Mouse (Mus musculus) hindbrain, embryonic 16.5 days (tissue): ENCODE results near the gene Hmgb3. TPM values are rescaled to one million over a fixed set of nuclear protein-coding genes. Genes with fewer than 3 reads are reported as not detected.

ENCODE experiments used
- ATAC-seq: fragments of 200-750 bp; cut with Nextera tagmentation; 2 replicates; pipeline ENCODE4 v1.8.0; 2017; ENCODE audit warnings: moderate TSS enrichment, moderate library complexity
- H3K27ac ChIP-seq: fragments of 300-500 bp; sonication (generic); 2 replicates; pipeline ENCODE4 v1.5.1; 2014; ENCODE audit warnings: low read depth, mild to moderate bottlenecking, control low read depth, low read length, moderate library complexity
- H3K27me3 ChIP-seq: fragments of 300-500 bp; sonication (generic); replicated peaks from 2 replicates; pipeline ENCODE4 v1.6.1; 2014; ENCODE audit warnings: low read length; ENCODE audit not compliant: control insufficient read depth, insufficient read depth
- H3K36me3 ChIP-seq: fragments of 300-500 bp; sonication (generic); 2 replicates; pipeline ENCODE4 v1.6.1; 2014; ENCODE audit warnings: mild to moderate bottlenecking, low read length, moderate library complexity, mixed read lengths; ENCODE audit not compliant: control insufficient read depth, insufficient read depth
- H3K4me1 ChIP-seq: fragments of 300-500 bp; sonication (generic); 2 replicates; pipeline ENCODE4 v1.6.1; 2014; ENCODE audit warnings: low read depth, low read length; ENCODE audit not compliant: control insufficient read depth, insufficient read depth
- H3K4me2 ChIP-seq: fragments of 300-500 bp; sonication (generic); 2 replicates; pipeline ENCODE4 v1.6.1; 2014; ENCODE audit warnings: mild to moderate bottlenecking, low read length, control low read depth, moderate library complexity
- H3K4me3 ChIP-seq: fragments of 300-500 bp; sonication (generic); 2 replicates; pipeline ENCODE4 v1.5.1; 2014; ENCODE audit warnings: mild to moderate bottlenecking, low read length, control low read depth, moderate library complexity
- H3K9ac ChIP-seq: fragments of 300-500 bp; sonication (generic); 2 replicates; pipeline ENCODE4 v1.6.1; 2014; ENCODE audit warnings: low read depth, mild to moderate bottlenecking, control low read depth, low read length, moderate library complexity
- H3K9me3 ChIP-seq: fragments of 300-500 bp; sonication (generic); 2 replicates; pipeline ENCODE4 v1.6.1; 2014; ENCODE audit warnings: mild to moderate bottlenecking, low read length, moderate library complexity; ENCODE audit not compliant: control insufficient read depth
- WGBS: fragments of 180-500 bp; shearing (Covaris S2); extraction: QIAGEN DNeasy Blood & Tissue Kit; methylation state at CpG from one replicate; pipeline ENCODE4 v1.1.7; 2014; 5-methylcytosine and 5-hydroxymethylcytosine counted together
- polyA plus RNA-seq: library from polyadenylated mRNA; unstranded; fragments of >200 nt; fragmentation: Nextera tagmentation; extraction: Ambion mirVana; gene quantifications from 2 replicates; pipeline ENCODE4 v1.2.1, GENCODE M21; 2015

The Hmgb3 gene
- polyA plus RNA-seq, 1 experiment from 2014 or later, result 437 TPM

DNA sequence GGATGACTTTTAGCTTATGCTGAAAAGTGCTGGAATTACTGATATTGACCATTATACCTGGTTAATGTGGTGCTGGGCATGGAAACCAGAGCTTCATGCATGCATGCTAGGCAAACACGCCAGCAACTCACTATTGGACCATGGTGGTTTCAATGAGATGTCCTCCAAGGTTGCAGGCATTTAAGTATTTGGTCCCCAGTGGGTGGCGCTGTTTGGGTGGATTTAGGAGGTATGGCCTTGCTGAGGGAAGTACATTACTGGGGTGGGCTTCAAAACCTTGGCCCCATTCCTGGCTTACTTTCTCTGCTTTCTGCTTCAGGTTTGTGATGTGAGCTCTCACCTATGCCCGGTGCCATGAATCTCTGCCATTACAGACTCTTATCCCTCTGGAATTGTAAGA, 23.1 kb upstream of the Hmgb3 start:
- H3K4me3 ChIP-seq, result no peak overlapping the region
- H3K4me1 ChIP-seq, result no peaks in the 10 kb centered on the region; the same call in 1 of the 2 replicates
- H3K4me2 ChIP-seq, result no peak overlapping the region
- no peaks in the 10 kb centered on the region for H3K9me3 ChIP-seq
- no peak for ATAC-seq
- no peaks in the 10 kb centered on the region for H3K36me3 ChIP-seq
- 70% methylated on average over 3 of the region's 3 CpGs for WGBS
- no peaks in the 10 kb centered on the region for H3K27me3 ChIP-seq
- no peak overlapping the region for H3K27ac ChIP-seq
- no peak overlapping the region for H3K9ac ChIP-seq

DNA sequence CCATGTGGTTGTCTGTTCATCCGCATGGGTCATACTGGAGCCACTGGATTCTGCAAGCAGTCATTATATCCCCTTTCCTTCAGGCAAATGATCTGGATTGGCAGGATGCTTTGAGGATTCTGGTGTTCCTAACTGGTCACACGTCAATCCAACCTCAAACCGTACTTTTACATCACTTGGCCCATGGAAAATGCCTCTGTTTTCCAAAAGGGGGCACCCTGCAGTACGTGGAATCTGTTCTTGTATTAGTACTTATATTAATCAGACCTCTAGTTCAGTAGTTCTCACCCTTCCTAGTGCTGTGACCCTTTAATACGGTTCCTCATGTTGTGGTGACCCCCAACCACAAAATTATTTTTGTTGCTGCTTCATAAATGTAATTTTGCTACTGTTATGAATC, 21.6 kb upstream of the Hmgb3 start:
- no peaks in the 10 kb centered on the region for H3K36me3 ChIP-seq
- no peak overlapping the region for H3K4me3 ChIP-seq
- no peaks in the 10 kb centered on the region for H3K9me3 ChIP-seq
- no peak overlapping the region for H3K4me2 ChIP-seq
- H3K27ac ChIP-seq, result no peak overlapping the region
- no peaks in the 10 kb centered on the region for H3K4me1 ChIP-seq
- WGBS, result 83% methylated on average over 5 of the region's 5 CpGs
- no peak for ATAC-seq
- no peak overlapping the region for H3K9ac ChIP-seq
- no peaks in the 10 kb centered on the region for H3K27me3 ChIP-seq

DNA sequence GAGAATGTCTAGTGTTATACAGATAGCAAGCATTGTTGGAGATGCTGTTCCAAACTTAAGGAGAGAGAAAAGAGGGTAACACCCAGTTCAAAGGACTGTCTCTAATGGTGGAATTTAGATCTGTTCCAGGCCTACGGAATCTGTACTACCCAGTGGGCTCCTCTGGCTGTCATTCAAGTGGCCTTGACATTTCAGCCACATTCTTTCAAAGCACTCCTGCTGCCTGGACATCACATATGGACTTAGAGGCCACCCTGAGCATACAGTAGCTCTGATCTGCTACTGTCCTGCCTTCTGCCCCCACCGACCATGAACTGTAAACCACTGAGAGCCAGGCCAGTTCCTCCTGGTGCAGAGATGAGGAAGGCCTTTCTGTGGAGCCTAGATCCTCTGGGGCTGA, 17.9 kb upstream of the Hmgb3 start:
- 83% methylated on average over 2 of the region's 2 CpGs for WGBS
- Histone ChIP-seq H3K4me1 (no peaks in the 10 kb centered on the region), H3K9ac (no peak overlapping the region), H3K36me3 (no peaks in the 10 kb centered on the region), H3K4me3 (no peak overlapping the region), H3K4me2 (no peak overlapping the region), H3K27ac (no peak overlapping the region), H3K9me3 (no peaks in the 10 kb centered on the region), H3K27me3 (no peaks in the 10 kb centered on the region)
- ATAC-seq, result no peak

DNA sequence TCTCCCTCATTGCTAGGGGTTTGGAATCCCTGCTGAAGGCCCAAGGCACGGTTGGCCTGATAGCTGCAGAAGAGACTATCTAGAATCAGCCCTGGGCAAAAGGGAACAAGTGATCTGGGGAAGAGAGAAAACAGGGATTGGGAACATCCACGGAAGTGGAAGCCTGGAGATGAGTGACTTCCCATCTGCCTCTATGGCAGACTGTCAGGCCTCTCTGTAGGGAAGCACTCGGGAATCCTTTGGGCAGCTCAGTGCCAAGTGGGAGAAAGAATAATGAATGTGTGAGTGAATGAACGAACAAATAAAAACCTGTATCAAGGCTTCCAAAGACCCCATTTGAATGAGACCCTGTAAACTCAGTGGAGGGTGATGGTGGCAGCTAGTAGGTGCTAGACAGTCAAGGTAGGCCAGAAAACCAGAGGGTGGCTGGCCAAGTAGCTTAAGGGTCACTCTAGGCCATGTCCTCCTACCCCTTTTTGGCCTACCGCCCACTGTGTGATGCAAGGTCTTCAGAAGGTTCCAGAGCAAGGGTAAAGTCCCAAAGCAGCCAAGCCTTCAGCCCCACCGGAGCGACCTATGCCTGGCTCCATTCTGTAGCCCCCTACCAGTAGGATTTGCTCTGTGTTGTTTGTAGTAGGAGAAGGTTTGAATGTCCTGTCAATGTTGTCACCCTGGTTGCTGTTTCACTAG, 14.8 kb upstream of the Hmgb3 start:
- no peak overlapping the region for H3K4me3 ChIP-seq
- no peak for ATAC-seq

DNA sequence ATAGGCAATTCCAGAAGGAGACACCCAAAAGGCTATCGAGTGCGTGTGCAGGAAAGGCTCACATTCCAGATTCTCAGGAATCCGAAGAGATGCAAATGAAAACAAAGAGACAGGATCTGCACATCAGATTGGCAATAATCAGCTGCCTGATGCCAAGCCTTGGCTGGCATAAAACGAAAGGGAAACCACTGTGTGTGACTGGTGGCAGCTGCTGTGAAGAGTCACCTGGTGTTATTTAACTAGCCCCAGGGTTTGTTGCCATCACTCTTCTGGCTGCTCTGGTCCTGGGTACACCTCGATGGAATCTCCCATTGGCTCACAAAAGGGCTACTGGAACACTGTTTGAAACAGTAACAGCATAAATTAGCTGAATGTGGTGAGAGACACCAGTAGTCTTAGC, 11.0 kb upstream of the Hmgb3 start:
- no peak overlapping the region for H3K9ac ChIP-seq
- H3K36me3 ChIP-seq, result no peaks in the 10 kb centered on the region
- H3K27me3 ChIP-seq, result no peaks in the 10 kb centered on the region
- 54% methylated on average over 5 of the region's 5 CpGs for WGBS
- H3K4me3 ChIP-seq, result no peak overlapping the region
- H3K4me1 ChIP-seq, result no peaks in the 10 kb centered on the region
- no peak overlapping the region for H3K4me2 ChIP-seq
- no peak overlapping the region for H3K27ac ChIP-seq
- H3K9me3 ChIP-seq, result no peaks in the 10 kb centered on the region
- ATAC-seq, result no peak

More for the DNA sequence above, 14.8 kb upstream of the Hmgb3 start:
- Histone ChIP-seq H3K4me1 (no peaks in the 10 kb centered on the region), H3K4me2 (no peak overlapping the region), H3K27me3 (no peaks in the 10 kb centered on the region), H3K9ac (no peak overlapping the region), H3K27ac (no peak overlapping the region), H3K36me3 (no peaks in the 10 kb centered on the region), H3K9me3 (no peaks in the 10 kb centered on the region)
- WGBS, result 76% methylated on average over 7 of the region's 7 CpGs

DNA sequence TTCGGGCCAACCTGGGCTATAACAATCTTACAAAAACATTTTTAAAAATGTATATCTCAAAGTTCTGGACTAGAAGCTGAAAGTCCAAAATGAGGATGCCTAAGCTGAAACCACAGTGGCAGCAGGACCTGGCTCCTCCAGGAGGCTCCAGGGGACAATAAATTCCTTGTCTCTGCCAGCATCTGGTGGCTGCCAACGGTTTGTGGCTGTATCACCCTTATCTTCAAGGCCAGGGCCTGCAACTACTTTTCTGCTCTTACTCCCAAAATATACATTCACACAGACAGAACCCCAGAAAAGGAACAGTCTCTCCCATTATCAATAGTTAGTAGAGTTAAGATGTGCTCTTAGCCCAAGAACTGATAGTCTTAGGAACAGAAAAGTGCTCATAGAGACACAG, 10.6 kb upstream of the Hmgb3 start:
- no peaks in the 10 kb centered on the region for H3K36me3 ChIP-seq
- H3K27me3 ChIP-seq, result no peaks in the 10 kb centered on the region
- no peak overlapping the region for H3K9ac ChIP-seq
- no peak for ATAC-seq
- no peak overlapping the region for H3K4me2 ChIP-seq
- H3K9me3 ChIP-seq, result no peaks in the 10 kb centered on the region
- WGBS, result 79% methylated on average over 2 of the region's 2 CpGs
- H3K4me1 ChIP-seq, result no peaks in the 10 kb centered on the region
- H3K27ac ChIP-seq, result no peak overlapping the region
- H3K4me3 ChIP-seq, result no peak overlapping the region

DNA sequence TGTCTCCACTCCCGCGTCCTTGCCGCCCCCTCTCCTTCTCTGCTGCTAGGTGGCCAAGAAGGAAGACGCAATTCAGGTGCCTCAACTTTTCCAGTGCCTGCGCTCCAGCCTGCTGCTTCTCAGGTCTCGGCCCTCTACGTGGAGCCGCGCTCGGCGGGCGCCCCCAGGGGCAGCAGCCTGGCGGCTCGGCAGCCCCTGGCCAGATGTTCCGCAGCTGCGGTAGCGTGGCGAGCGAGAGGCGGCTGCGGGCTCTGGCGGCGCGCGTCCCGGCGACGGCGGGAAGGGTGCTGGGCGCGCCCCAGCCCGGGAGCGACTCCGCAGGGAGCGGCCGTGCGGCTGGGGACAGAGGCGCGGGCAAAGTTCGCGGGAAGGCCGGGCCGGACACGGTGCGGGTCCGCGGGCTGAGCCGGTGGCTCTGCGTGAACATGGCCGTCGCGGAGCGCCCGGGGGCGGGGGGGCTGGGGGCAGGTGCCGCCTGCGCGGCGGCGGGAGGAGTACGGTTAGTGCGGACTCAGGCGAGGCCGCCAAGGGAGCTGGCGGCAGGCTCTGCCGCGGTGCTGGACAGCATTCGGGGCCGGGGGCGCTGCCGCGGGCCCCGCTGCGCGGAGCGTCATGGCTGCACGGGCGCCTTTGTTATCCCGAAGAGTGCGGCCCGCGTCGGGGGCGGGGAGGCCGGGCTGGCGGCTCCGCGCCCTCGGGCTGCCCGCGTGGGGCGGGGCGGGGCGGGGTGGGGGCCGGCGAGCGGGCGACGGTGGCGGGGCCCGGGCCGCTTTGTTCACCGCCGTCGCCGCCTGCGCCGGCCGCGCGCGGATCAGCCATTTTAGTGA, 610 bp downstream of the Hmgb3 start:
- H3K4me3 ChIP-seq, result peak overlapping the region; percentile 71
- peak; percentile 62 for ATAC-seq
- peak overlapping the region; percentile 92 for H3K27ac ChIP-seq
- peak overlapping the region; percentile 77 for H3K4me2 ChIP-seq
- no peaks in the 10 kb centered on the region for H3K36me3 ChIP-seq
- peak overlapping the region; percentile 84 for H3K9ac ChIP-seq
- no peaks in the 10 kb centered on the region; the same call in 1 of the 2 replicates for H3K9me3 ChIP-seq
- 27% methylated on average over 28 of the region's 112 CpGs for WGBS
- no peaks in the 10 kb centered on the region for H3K4me1 ChIP-seq
- no peaks in the 10 kb centered on the region for H3K27me3 ChIP-seq

DNA sequence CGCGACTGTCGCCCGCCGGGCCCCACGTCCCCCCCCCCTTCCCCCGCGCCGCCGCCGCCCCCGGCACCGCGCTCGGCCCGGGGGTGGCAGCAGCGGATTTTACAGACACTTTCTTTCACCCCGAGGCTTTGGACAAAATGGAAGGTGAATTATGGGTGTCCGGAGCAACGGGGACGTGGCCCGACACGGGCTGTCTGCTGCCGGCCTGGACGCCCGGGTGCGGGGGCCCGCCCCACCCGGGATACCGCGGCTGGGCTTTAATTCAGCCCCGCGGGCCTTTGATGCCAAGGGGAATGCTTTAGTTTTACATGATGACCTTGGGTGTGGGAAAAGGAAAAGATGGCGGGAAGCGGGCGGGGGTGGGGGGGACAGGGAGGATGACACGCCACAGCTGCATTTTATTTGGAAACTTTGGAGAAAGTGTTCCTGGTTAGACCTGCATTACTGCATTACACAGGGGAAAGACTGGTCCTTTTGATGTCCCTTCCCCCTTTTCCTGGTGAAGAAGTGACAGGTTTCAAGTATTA, 1.3 kb downstream of the Hmgb3 start:
- Histone ChIP-seq H3K4me2 (peak overlapping the region; percentile 48), H3K9ac (peak overlapping the region; percentile 84), H3K4me3 (peak overlapping the region; percentile 71), H3K27ac (peak overlapping the region; percentile 92), H3K36me3 (no peaks in the 10 kb centered on the region), H3K27me3 (no peaks in the 10 kb centered on the region), H3K9me3 (no peaks in the 10 kb centered on the region; the same call in 1 of the 2 replicates), H3K4me1 (no peaks in the 10 kb centered on the region)
- ATAC-seq, result no peak
- 9% methylated on average over 21 of the region's 37 CpGs for WGBS

DNA sequence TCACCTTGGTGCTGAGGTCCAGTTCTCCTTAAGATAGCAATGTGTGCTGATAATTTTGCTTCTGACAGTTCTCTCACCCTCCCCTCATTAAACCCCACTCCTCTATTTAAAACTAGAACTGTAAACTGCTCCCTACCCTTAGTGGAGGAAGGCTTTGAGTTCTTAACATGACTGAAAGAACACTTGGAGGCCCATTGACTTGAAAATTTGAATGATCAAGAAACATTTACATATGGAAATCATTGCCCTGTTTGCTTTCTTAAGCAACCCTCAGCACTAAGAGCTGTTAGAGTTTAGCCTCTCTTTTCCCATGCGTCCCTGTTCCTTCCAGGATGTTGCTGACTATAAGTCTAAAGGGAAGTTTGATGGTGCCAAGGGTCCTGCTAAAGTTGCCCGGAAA, 3.6 kb downstream of the Hmgb3 start:
- H3K4me2 ChIP-seq, result no peak overlapping the region
- H3K4me3 ChIP-seq, result no peak overlapping the region
- no peak overlapping the region for H3K9ac ChIP-seq
- H3K27me3 ChIP-seq, result no peaks in the 10 kb centered on the region
- no peaks in the 10 kb centered on the region for H3K4me1 ChIP-seq
- H3K27ac ChIP-seq, result no peak overlapping the region
- H3K36me3 ChIP-seq, result no peaks in the 10 kb centered on the region
- no peaks in the 10 kb centered on the region; the same call in 1 of the 2 replicates for H3K9me3 ChIP-seq
- 82% methylated on average over 1 of the region's 2 CpGs for WGBS
- ATAC-seq, result no peak
